Mouse (Mus musculus) CH12.LX (cell line): Measurements from ENCODE around the gene Pdzph1. TPM values are rescaled to one million over a fixed set of nuclear protein-coding genes. Genes with fewer than 3 reads are reported as not detected.

Experiments used
- DNase-seq: peaks from one replicate; pipeline ENCODE4 v3.0.0-alpha.2; 2013; ENCODE audit errors: extremely low read depth
- H3K27ac ChIP-seq: 2 replicates; pipeline ENCODE4 v1.5.1; 2012; ENCODE audit warnings: low read depth, mild to moderate bottlenecking, control low read depth, moderate library complexity; ENCODE audit not compliant: insufficient read depth
- H3K27me3 ChIP-seq: replicated peaks from 2 replicates; pipeline ENCODE3; 2012; ENCODE audit warnings: inconsistent platforms
- H3K36me3 ChIP-seq, 2 experiments: replicated peaks in 1 of 2; 2 replicates each; pipeline versions ENCODE3 to v1.6.1; 2012; ENCODE audit warnings: inconsistent platforms in 1 of 2, low read length in 1 of 2, mild to moderate bottlenecking in 1 of 2, mixed read lengths in 1 of 2, moderate library complexity in 1 of 2; ENCODE audit not compliant: control insufficient read depth in 1 of 2, insufficient read depth in 1 of 2
- H3K4me1 ChIP-seq, 2 experiments: 2 replicates each; pipeline ENCODE4 v1.6.1; 2012; ENCODE audit warnings: inconsistent platforms in 1 of 2, moderate library complexity in 1 of 2; ENCODE audit not compliant: insufficient read depth in 2 of 2, control insufficient read depth in 1 of 2
- H3K4me2 ChIP-seq: 2 replicates; pipeline ENCODE4 v1.6.1; 2012; ENCODE audit warnings: low read depth, mild to moderate bottlenecking, control low read depth; ENCODE audit not compliant: poor library complexity, insufficient read depth, severe bottlenecking
- H3K4me3 ChIP-seq, 3 experiments: fragments of 150-350 bp in 1 of 3; sonication (generic) in 1 of 3; replicated peaks in 1 of 3; 2 replicates each; pipeline versions ENCODE3 to v1.5.1; 2011 to 2012; ENCODE audit warnings: low read depth in 2 of 3, low read length in 2 of 3, mild to moderate bottlenecking in 2 of 3, moderate library complexity in 2 of 3, control low read depth in 1 of 3, improper control_type of control experiment in 1 of 3, inconsistent platforms in 1 of 3, mixed read lengths in 1 of 3; ENCODE audit not compliant: poor library complexity in 1 of 3
- H3K79me2 ChIP-seq: replicated peaks from 2 replicates; pipeline ENCODE4 v1.6.1; 2012; ENCODE audit warnings: mild to moderate bottlenecking, moderate library complexity; ENCODE audit not compliant: control insufficient read depth, poor library complexity, insufficient read depth, severe bottlenecking; ENCODE audit errors: extremely low read depth
- H3K9ac ChIP-seq: 2 replicates; pipeline ENCODE4 v1.6.1; 2012; ENCODE audit warnings: low read depth, mild to moderate bottlenecking, control low read depth, moderate library complexity; ENCODE audit not compliant: insufficient read depth
- H3K9me3 ChIP-seq: replicated peaks from 2 replicates; pipeline ENCODE3; 2012; ENCODE audit warnings: low read length, inconsistent platforms, mixed read lengths
- BHLHE40 ChIP-seq: IDR thresholded peaks from 2 replicates; pipeline ENCODE4 v1.6.1; 2011; ENCODE audit warnings: mild to moderate bottlenecking, low read depth, low read length, improper control_type of control experiment
- CHD2 ChIP-seq: IDR thresholded peaks from 2 replicates; pipeline ENCODE4 v1.6.1; 2011; ENCODE audit warnings: low read length, improper control_type of control experiment
- E2F4 ChIP-seq: IDR thresholded peaks from 2 replicates; pipeline ENCODE4 v1.6.1; 2011; ENCODE audit warnings: low read depth, low read length, improper control_type of control experiment; ENCODE audit not compliant: insufficient replicate concordance
- HCFC1 ChIP-seq: IDR thresholded peaks from 2 replicates; pipeline ENCODE4 v1.6.1; 2012; ENCODE audit warnings: low read depth, mild to moderate bottlenecking, inconsistent platforms, low read length, improper control_type of control experiment
- IRF4 ChIP-seq: IDR thresholded peaks from 2 replicates; pipeline ENCODE4 v1.6.1; 2014; ENCODE audit warnings: low read depth, mild to moderate bottlenecking, inconsistent platforms, low read length, improper control_type of control experiment
- KAT2A ChIP-seq: IDR thresholded peaks from 2 replicates; pipeline ENCODE4 v1.6.1; 2012; ENCODE audit warnings: low read length, improper control_type of control experiment, inconsistent platforms; ENCODE audit not compliant: insufficient replicate concordance
- MAX ChIP-seq: IDR thresholded peaks from 2 replicates; pipeline ENCODE4 v1.6.1; 2011; ENCODE audit warnings: low read length, improper control_type of control experiment
- MAZ ChIP-seq: IDR thresholded peaks from 2 replicates; pipeline ENCODE4 v1.6.1; 2012; ENCODE audit warnings: low read depth, mild to moderate bottlenecking, inconsistent platforms, low read length, improper control_type of control experiment, moderate library complexity
- NRF1 ChIP-seq: IDR thresholded peaks from 2 replicates; pipeline ENCODE4 v1.6.1; 2014; ENCODE audit warnings: low read depth, mild to moderate bottlenecking, inconsistent platforms, low read length, improper control_type of control experiment, moderate library complexity
- RAD21 ChIP-seq: IDR thresholded peaks from 2 replicates; pipeline ENCODE4 v1.6.1; 2011; ENCODE audit warnings: low read depth, mild to moderate bottlenecking, low read length, improper control_type of control experiment, moderate library complexity
- SMC3 ChIP-seq: IDR thresholded peaks from 2 replicates; pipeline ENCODE4 v1.6.1; 2011; ENCODE audit warnings: low read depth, low read length, improper control_type of control experiment
- USF1 ChIP-seq: IDR thresholded peaks from 2 replicates; pipeline ENCODE4 v1.6.1; 2014; ENCODE audit warnings: low read depth, mild to moderate bottlenecking, inconsistent platforms, low read length, improper control_type of control experiment
- ZMIZ1 ChIP-seq: IDR thresholded peaks from 2 replicates; pipeline ENCODE4 v1.6.1; 2012; ENCODE audit warnings: low read depth, mild to moderate bottlenecking, inconsistent platforms, low read length, improper control_type of control experiment
- ZNF384 ChIP-seq: IDR thresholded peaks from 2 replicates; pipeline ENCODE4 v1.6.1; 2012; ENCODE audit warnings: low read depth, low read length, improper control_type of control experiment, inconsistent platforms
- dilution Hi-C: fragments of 300-500 bp; cut with MboI; formaldehyde crosslinking; loops from 2 replicates; pipeline ENCODE4 v1.14.3; 2020; ENCODE audit warnings: low sequenced_read_pairs; ENCODE audit not compliant: extremely low pct_unique_long_range_greater_than_20kb, extremely low pct_ligation_motif_present
- in situ Hi-C: fragments of 300-500 bp; cut with MboI; formaldehyde crosslinking; loops from 3 replicates; pipeline ENCODE4 v1.14.3; 2019; ENCODE audit warnings: low sequenced_read_pairs, low pct_ligation_motif_present, low pct_unique_long_range_greater_than_20kb, mixed read lengths
- polyA plus RNA-seq: library from polyadenylated mRNA; unstranded; fragments of >175 nt; gene quantifications from 2 replicates; pipeline ENCODE4 v1.2.1, GENCODE M21; 2012; ENCODE audit warnings: low read depth; ENCODE audit not compliant: insufficient read length
- total RNA-seq, 2 experiments: library from RNA; depleted of rRNA; stranded (reverse); fragments of 300-350 nt in 1 of 2; fragments of >200 nt in 1 of 2; gene quantifications; 2 replicates each; pipeline ENCODE4 v1.2.3; 2012 to 2014

The Pdzph1 gene
- total and polyA plus RNA-seq, 3 experiments = not detected

GRCm38 (mm10) chr17:58957055-58957454, 34.1 kb downstream of the Pdzph1 start:
- dilution Hi-C loops (no loop called here), in situ Hi-C loops (no loop called here)

GRCm38 (mm10) chr17:58943015-58943822, 48.0 kb downstream of the Pdzph1 start:
- Histone ChIP-seq H3K79me2 (no peaks in the 10 kb centered on the region), H3K27me3 (no peaks in the 10 kb centered on the region), H3K4me2 (no peak overlapping the region), H3K36me3 (no peaks in the 10 kb centered on the region), H3K4me3 (no peak overlapping the region), H3K9me3 (peaks cover 36% of the 10 kb centered on the region), H3K9ac (no peak overlapping the region), H3K27ac (no peak overlapping the region), H3K4me1 (no peaks in the 10 kb centered on the region)
- dilution Hi-C loops = no loop called here
- in situ Hi-C loops = no loop called here
- no peak for DNase-seq
- no peak for TF ChIP-seq IRF4
- no peak for TF ChIP-seq HCFC1
- TF ChIP-seq ZNF384 = no peak
- TF ChIP-seq MAX = no peak
- TF ChIP-seq MAZ = no peak

More at GRCm38 (mm10) chr17:58957055-58957454, 34.1 kb downstream of the Pdzph1 start:
- no peak for DNase-seq
- Histone ChIP-seq H3K27me3 (no peaks in the 10 kb centered on the region), H3K79me2 (no peaks in the 10 kb centered on the region), H3K4me1 (no peaks in the 10 kb centered on the region), H3K27ac (no peak overlapping the region), H3K9ac (no peak overlapping the region), H3K4me3 (no peak overlapping the region), H3K9me3 (peaks cover 33% of the 10 kb centered on the region), H3K4me2 (no peak overlapping the region)
- TF ChIP-seq IRF4 (no peak), ZMIZ1 (no peak), SMC3 (no peak), BHLHE40 (no peak), E2F4 (no peak), USF1 (no peak), KAT2A (no peak), NRF1 (no peak), RAD21 (no peak), CHD2 (no peak)
- TF ChIP-seq, all 38 proteins: peak for 0
- H3K36me3 ChIP-seq = no peaks in the 10 kb centered on the region
